Mouse (Mus musculus) cerebellum, adult 2 months (tissue): ENCODE results near the gene Hsbp1. TPM values are rescaled to one million over a fixed set of nuclear protein-coding genes. Genes with fewer than 3 reads are reported as not detected.
"Not testable (repeated sequence)": the region's sequence is repeated elsewhere in the genome, so short reads cannot be mapped to it uniquely, and the experiment has no call there.

ENCODE experiments used
- DNase-seq, 2 experiments: peaks; one replicate each; pipeline ENCODE4 v3.0.0; 2021
- H3K27ac ChIP-seq: fragments of 200-500 bp; 2 replicates; pipeline ENCODE4 v1.5.1; 2012; ENCODE audit warnings: low read length, control low read depth, inconsistent platforms; ENCODE audit not compliant: insufficient read depth
- H3K27me3 ChIP-seq: fragments of 200-500 bp; 2 replicates; pipeline ENCODE4 v1.6.1; 2012; ENCODE audit warnings: inconsistent platforms, mild to moderate bottlenecking, low read length, moderate library complexity; ENCODE audit not compliant: control insufficient read depth, insufficient read depth
- H3K4me1 ChIP-seq: fragments of 200-500 bp; 2 replicates; pipeline ENCODE4 v1.6.1; 2011; ENCODE audit warnings: low read length; ENCODE audit not compliant: control insufficient read depth, insufficient read depth
- H3K4me3 ChIP-seq: fragments of 200-500 bp; replicated peaks from 2 replicates; pipeline ENCODE3; 2011; ENCODE audit warnings: mild to moderate bottlenecking, low read depth, low read length, control low read depth; ENCODE audit not compliant: insufficient read depth
- CTCF ChIP-seq: fragments of 200-500 bp; IDR thresholded peaks from 2 replicates; pipeline ENCODE4 v1.5.1; 2011; ENCODE audit warnings: low read depth, mild to moderate bottlenecking, control low read depth, low read length, moderate library complexity, borderline replicate concordance; ENCODE audit not compliant: insufficient read depth
- POLR2A ChIP-seq: fragments of 200-500 bp; IDR thresholded peaks from 2 replicates; pipeline ENCODE4 v1.6.1; 2011; ENCODE audit warnings: low read length, control low read depth, borderline replicate concordance; ENCODE audit not compliant: insufficient read depth
- WGBS: fragments of 180-500 bp; shearing (Covaris S2); methylation state at CpG from one replicate; pipeline ENCODE4 v1.1.7; 2018; 5-methylcytosine and 5-hydroxymethylcytosine counted together
- polyA plus RNA-seq: library from polyadenylated mRNA; depleted of rRNA; stranded (reverse); fragments of >200 nt; gene quantifications from 2 replicates; pipeline ENCODE4 v1.2.3, GENCODE M21; 2012

Gene Hsbp1
- polyA plus RNA-seq, 1 experiment = 343 TPM

DNA sequence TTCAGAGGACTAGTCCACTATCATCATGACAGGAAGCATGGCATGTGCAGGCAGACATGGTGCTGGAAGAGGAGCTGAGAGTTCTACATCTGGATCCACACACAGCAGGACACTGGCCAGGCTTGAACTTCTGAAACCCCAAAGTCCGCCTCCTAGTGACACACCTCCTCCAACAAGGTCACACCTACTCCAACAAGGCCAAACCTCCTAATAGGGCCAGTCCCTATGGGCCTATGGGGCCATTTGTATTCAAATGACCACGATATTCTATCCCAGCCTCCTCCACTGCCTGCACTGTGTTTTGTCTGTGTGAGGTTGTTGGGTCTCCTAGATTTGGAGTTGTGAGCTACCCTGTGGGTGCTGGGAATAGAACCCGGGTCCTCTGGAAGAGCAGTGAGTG lies 682 bp upstream of the Hsbp1 start:
- Histone ChIP-seq H3K27ac (no peak overlapping the region), H3K4me1 (no peaks in the 10 kb centered on the region), H3K27me3 (no peaks in the 10 kb centered on the region), H3K4me3 (no peak overlapping the region)
- DNase-seq = peak in 1 of 2 experiments; percentile 17
- TF ChIP-seq POLR2A = no peak
- no peak for TF ChIP-seq CTCF
- WGBS = 82% methylated on average over 3 of the region's 3 CpGs

DNA sequence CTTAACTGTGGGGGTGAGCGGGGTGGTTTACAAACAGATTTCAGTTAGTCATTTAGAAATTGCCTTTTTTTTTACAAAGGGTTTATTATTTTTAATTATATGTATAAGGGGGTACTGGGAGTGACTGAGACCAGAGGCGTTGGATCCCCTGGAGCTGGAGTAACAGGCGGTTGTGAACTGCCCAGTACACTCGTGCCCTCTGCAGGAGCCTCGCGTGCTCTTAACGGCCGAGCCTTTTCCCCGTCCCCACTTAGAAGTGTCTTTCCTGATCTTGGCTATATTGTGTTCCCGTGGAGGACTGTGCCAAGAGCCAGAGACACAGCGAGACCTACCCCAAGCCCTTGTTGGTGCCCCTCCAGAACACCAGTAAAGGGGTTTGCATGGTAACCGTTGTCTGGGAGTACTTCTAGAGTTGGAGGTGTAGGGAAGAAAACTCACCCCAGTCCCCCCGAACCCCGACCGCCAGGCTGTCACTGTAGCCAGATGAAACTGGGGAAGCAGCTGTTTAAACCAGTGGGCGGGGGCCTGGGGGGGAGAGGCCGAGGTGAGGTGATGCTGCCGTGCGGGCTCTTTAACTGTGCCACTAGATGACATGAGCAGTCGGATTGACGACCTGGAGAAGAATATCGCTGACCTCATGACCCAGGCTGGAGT lies 868 bp downstream of the Hsbp1 start:
- DNase-seq = peak; percentile 17 to 21
- TF ChIP-seq CTCF = no peak
- no peaks in the 10 kb centered on the region for H3K4me1 ChIP-seq
- 45% methylated on average over 22 of the region's 22 CpGs for WGBS
- no peaks in the 10 kb centered on the region for H3K27me3 ChIP-seq
- no peak overlapping the region for H3K27ac ChIP-seq
- peak overlapping the region; percentile 71 for H3K4me3 ChIP-seq

- H3K4me3 ChIP-seq = peak overlapping the region; percentile 8
- DNase-seq = no peak
- H3K4me1 ChIP-seq = no peaks in the 10 kb centered on the region
- no peaks in the 10 kb centered on the region for H3K27me3 ChIP-seq
- H3K27ac ChIP-seq = no peak overlapping the region
- TF ChIP-seq CTCF (no peak), POLR2A (no peak)
- 87% methylated on average over 15 of the region's 15 CpGs for WGBS
These were observed 1.4 kb downstream of the Hsbp1 start for GRCm38 (mm10) chr8:119345683-119346075.

DNA sequence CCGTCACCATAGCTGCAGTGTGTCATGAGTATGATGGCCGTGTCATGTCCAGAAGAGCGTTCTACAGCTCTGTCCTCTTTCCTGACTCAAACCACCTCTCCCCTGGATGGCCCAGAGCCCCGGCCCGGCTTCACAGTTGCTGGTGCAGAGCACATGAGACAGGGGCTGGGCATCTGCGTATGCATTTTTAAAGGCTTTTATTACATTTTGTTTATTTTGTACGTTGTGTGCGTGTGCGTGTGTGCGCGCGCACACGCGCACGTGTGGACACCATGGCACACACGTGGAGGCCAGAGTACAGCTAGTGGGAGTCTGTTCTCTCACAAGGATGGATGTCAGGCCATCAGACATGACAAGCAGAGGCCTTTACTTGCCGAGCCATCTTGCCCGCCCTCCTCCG lies 7.4 kb downstream of the Hsbp1 start:
- no peak overlapping the region for H3K4me3 ChIP-seq
- no peak for TF ChIP-seq POLR2A
- TF ChIP-seq CTCF = no peak
- H3K27ac ChIP-seq = no peak overlapping the region
- H3K4me1 ChIP-seq = peaks cover 6% of the 10 kb centered on the region; the same call in 1 of the 2 replicates
- no peaks in the 10 kb centered on the region for H3K27me3 ChIP-seq
- no peak for DNase-seq
- 91% methylated on average over 19 of the region's 19 CpGs for WGBS

GRCm38 (mm10) chr8:119352977-119353658 lies 8.8 kb downstream of the Hsbp1 start:
- peaks cover 6% of the 10 kb centered on the region; the same call in 1 of the 2 replicates for H3K4me1 ChIP-seq
- peak; percentile 40 to 57 for DNase-seq
- no peak overlapping the region for H3K27ac ChIP-seq
- TF ChIP-seq CTCF (no peak), POLR2A (no peak)
- no peak overlapping the region for H3K4me3 ChIP-seq
- 24% methylated on average over 10 of the region's 10 CpGs for WGBS
- H3K27me3 ChIP-seq = no peaks in the 10 kb centered on the region

DNA sequence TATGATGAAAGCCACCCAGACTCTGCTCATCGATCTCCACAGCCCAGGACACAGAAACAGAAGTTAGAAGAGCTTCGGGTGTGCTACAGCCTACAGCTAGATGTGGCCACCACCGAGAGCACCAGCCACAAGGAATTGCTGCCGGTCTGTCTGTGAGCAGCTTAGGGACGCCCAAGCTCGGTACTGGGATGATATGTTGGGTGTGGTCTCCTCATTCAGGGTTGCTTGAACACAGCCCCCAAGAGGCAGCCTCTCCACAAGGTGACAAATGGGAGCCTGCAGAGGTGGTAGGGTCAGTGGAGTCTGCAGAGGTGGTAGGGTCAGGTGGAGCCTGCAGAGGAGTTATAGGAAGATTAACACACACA lies 9.4 kb downstream of the Hsbp1 start:
- no peak for DNase-seq
- Histone ChIP-seq H3K27me3 (no peaks in the 10 kb centered on the region), H3K27ac (no peak overlapping the region), H3K4me3 (no peak overlapping the region), H3K4me1 (peaks cover 6% of the 10 kb centered on the region; the same call in 1 of the 2 replicates)
- TF ChIP-seq POLR2A (no peak), CTCF (no peak)
- WGBS = 65% methylated on average over 6 of the region's 6 CpGs

DNA sequence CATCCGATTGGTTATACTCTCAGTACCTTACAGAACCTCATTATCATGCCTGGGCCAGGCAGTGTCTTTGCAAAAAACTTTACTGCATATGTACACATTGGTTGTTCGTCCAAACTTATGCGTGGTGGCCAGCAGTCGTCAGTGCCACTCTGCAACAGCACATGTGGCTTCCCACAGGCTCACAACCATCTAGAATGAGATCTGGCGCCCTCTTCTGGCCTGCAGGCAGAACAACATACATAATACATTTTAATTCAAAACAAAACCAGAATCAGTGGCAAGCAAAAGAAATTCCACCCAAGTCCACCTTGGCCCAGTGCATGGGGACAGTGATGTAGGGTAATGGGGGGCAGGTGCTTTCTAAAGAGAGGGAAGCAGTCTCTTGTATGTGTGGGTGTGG lies 12.3 kb downstream of the Hsbp1 start:
- not testable (repeated sequence) for H3K27me3 ChIP-seq, DNase-seq, H3K4me1 ChIP-seq, H3K4me3 ChIP-seq, H3K27ac ChIP-seq
- peak; percentile 28; the same call in 1 of the 2 replicates for TF ChIP-seq CTCF
- 57% methylated on average over 5 of the region's 5 CpGs for WGBS

DNA sequence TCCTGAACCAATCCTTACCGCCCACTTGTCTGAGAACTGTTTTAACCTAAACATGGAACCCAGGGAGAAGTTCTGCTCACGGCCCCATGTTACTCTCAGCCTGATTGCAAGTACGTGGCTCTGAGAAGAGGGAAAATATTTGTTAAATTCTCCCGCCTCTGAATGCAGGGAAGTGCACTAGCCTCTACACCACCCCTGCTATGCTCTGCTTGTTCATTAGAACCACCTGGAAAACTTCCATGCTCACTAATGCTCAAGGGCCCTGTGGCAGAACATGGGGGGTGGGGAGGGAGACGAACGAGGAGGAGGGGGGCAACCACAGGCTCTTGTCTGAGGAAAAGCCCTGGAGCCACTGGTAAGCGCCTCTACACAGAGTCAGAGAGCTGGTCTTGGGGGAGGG lies 13.9 kb downstream of the Hsbp1 start:
- H3K27ac ChIP-seq = no peak overlapping the region
- H3K27me3 ChIP-seq = no peaks in the 10 kb centered on the region
- H3K4me3 ChIP-seq = no peak overlapping the region
- WGBS = 73% methylated on average over 7 of the region's 7 CpGs
- TF ChIP-seq POLR2A (no peak), CTCF (no peak)
- DNase-seq = no peak
- H3K4me1 ChIP-seq = peaks cover 3% of the 10 kb centered on the region; the same call in 1 of the 2 replicates
